Mouse (Mus musculus): ENCODE measurements around the gene Kank2. TPM values are rescaled to one million over a fixed set of nuclear protein-coding genes. Genes with fewer than 3 reads are reported as not detected.

Gene Kank2
- polyA plus RNA-seq, 1 experiment from 2014 or later: 2.7 TPM

Small RNA genes within 50 kb of the gene (microRNA-seq; reads per million reads assigned to microRNA genes)
- gene Mir7083: 7.6 reads per million, percentile 31 among the genes with 10 or more reads in this experiment

Other genes starting within 250 kb of the Kank2 start
- gene Timm29, start 206.0 kb downstream of the Kank2 start, polyA plus RNA-seq (2014; fragmentation: Nextera tagmentation; extraction: Ambion mirVana): 68.8 and 86.9 TPM in 2 replicates
- gene Yipf2, start 205.9 kb downstream of the Kank2 start, polyA plus RNA-seq (2014; fragmentation: Nextera tagmentation; extraction: Ambion mirVana): 19.4 and 20.5 TPM in 2 replicates
- gene Smarca4, start 182.6 kb downstream of the Kank2 start, polyA plus RNA-seq (2014; fragmentation: Nextera tagmentation; extraction: Ambion mirVana): 162 and 179 TPM in 2 replicates
- 8.2 and 9.4 TPM in 2 replicates for gene Ldlr, start 75.3 kb downstream of the Kank2 start, polyA plus RNA-seq (2014; fragmentation: Nextera tagmentation; extraction: Ambion mirVana)
- gene Spc24, start 38.4 kb downstream of the Kank2 start, polyA plus RNA-seq (2014; fragmentation: Nextera tagmentation; extraction: Ambion mirVana): 19.9 and 21.4 TPM in 2 replicates
- gene Angptl8, start 36.8 kb upstream of the Kank2 start, polyA plus RNA-seq (2014; fragmentation: Nextera tagmentation; extraction: Ambion mirVana): 0.34 TPM in 1 of 2 replicates, not detected in the other
- 7.2 and 12.7 TPM in 2 replicates for gene Dock6, start 53.9 kb upstream of the Kank2 start, polyA plus RNA-seq (2014; fragmentation: Nextera tagmentation; extraction: Ambion mirVana)
- 9.8 and 10.2 TPM in 2 replicates for gene Rab3d, start 119.4 kb upstream of the Kank2 start, polyA plus RNA-seq (2014; fragmentation: Nextera tagmentation; extraction: Ambion mirVana)
- 5.7 and 7.7 TPM in 2 replicates for gene Ccdc159, start 128.7 kb upstream of the Kank2 start, polyA plus RNA-seq (2014; fragmentation: Nextera tagmentation; extraction: Ambion mirVana)
- 42.2 and 51.8 TPM in 2 replicates for gene Tmem205, start 128.8 kb upstream of the Kank2 start, polyA plus RNA-seq (2014; fragmentation: Nextera tagmentation; extraction: Ambion mirVana)
- 91.3 and 92.2 TPM in 2 replicates for gene Plppr2, start 138.3 kb upstream of the Kank2 start, polyA plus RNA-seq (2014; fragmentation: Nextera tagmentation; extraction: Ambion mirVana)
- gene Swsap1, start 157.0 kb upstream of the Kank2 start, polyA plus RNA-seq (2014; fragmentation: Nextera tagmentation; extraction: Ambion mirVana): 21.5 and 22.8 TPM in 2 replicates
- 0.65 and 2.0 TPM in 2 replicates for gene Epor, start 164.8 kb upstream of the Kank2 start, polyA plus RNA-seq (2014; fragmentation: Nextera tagmentation; extraction: Ambion mirVana)
- gene Rgl3, start 190.7 kb upstream of the Kank2 start, polyA plus RNA-seq (2014; fragmentation: Nextera tagmentation; extraction: Ambion mirVana): 0.53 and 0.68 TPM in 2 replicates
- 4.5 and 4.6 TPM in 2 replicates for gene Ccdc151, start 203.9 kb upstream of the Kank2 start, polyA plus RNA-seq (2014; fragmentation: Nextera tagmentation; extraction: Ambion mirVana)
- gene Prkcsh, start 204.1 kb upstream of the Kank2 start, polyA plus RNA-seq (2014; fragmentation: Nextera tagmentation; extraction: Ambion mirVana): 70.6 and 73.2 TPM in 2 replicates